Mouse (Mus musculus): Measurements from ENCODE around the gene Dazap1.

Gene Dazap1

DNA sequence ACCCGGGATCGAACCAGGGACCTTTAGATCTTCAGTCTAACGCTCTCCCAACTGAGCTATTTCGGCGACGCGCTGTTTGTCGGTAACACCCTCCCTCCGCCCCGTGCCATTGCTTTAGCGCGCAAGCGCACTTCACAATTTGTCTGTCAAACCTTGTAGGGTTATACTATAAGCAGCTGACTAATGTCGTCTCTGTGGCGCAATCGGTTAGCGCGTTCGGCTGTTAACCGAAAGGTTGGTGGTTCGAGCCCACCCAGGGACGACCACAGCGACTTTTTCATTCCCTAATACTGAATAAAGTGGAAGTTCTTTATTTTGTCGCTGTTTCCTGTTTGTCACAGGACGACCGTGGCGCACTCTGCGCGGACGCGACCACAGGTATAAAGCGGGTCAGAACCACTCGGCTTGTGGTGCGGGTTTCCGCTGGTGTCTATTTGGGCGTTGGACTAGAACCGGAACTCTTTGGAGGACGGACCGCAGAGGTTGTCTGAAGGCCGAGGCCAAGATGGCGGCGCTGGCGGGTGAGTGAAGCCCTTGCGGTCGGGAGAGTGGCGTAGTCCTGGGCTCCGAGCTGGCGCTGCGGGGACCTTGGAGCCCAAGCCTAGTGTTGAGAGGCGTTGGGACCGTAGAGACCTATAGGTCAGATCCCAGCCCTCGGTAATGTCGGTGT lies 12.2 kb upstream of the Dazap1 start, which contains the start of gene Ndufs7:
TSS of gene Ndufs7 (plus strand) at position 151 of the 670 bp plus-strand sequence.
- DNase-seq (ENCODE audit: low read depth, low spot score): peak; percentile 96

DNA sequence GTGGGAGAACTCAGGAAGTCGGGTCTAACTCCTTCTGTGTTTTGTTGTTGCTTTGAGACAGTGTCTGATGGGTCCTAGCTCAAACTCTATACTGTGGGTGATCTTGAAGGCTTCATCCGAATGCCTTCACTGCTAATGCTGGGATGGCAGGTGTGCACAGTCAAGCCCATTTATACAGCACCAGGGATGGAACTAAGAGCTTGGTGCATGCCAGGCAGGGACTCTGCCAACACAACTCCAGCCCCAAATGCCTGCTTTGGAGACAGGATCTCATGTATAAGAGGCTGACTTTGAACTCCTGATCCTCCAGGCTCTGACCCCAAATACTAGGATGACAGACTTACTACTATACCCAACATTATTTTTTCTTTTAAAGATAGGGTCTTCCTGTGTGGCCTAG lies 11.2 kb upstream of the Dazap1 start:
- no peak for DNase-seq (ENCODE audit: low read depth, low spot score)

DNA sequence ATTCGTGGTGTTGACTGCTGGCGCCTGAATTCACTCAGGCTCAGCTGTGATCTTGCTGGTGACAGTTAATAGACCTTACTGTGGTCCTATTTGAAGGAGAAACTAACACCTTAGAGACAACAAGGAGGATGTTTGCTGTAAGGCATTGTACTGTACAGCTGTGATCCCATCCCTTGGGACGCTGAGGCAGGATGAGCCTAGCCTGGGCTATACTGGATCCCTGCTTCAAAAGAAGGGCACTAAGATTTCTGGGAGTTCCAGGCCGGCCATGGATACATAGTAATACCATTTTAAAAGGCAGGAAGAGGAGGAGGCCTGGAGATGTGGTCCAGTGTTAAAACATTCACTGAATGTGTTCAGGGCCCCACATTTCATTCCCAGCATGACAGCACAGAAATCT lies 10.7 kb upstream of the Dazap1 start:
- no peak for DNase-seq (ENCODE audit: low read depth, low spot score)

DNA sequence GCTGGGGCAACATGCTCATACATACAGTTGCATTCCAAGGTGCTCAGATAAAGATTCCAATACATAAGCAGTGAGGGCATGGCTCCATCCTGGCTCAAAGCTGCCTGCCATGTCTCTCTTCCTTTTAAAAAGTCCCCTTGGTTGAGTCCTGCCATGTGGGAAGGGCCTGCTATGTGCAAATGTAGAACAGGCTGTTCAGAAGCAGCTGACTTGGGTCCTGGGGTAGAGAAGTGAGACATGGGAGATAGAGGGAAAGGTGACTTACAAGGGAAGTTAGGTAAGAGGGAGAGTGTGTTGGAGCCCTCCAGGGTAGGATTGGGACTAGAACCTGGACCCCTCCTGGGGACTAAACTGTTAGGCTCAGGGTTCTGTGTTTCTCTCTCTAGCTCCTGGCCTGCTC lies 9.3 kb upstream of the Dazap1 start:
- no peak for DNase-seq (ENCODE audit: low read depth, low spot score)

DNA sequence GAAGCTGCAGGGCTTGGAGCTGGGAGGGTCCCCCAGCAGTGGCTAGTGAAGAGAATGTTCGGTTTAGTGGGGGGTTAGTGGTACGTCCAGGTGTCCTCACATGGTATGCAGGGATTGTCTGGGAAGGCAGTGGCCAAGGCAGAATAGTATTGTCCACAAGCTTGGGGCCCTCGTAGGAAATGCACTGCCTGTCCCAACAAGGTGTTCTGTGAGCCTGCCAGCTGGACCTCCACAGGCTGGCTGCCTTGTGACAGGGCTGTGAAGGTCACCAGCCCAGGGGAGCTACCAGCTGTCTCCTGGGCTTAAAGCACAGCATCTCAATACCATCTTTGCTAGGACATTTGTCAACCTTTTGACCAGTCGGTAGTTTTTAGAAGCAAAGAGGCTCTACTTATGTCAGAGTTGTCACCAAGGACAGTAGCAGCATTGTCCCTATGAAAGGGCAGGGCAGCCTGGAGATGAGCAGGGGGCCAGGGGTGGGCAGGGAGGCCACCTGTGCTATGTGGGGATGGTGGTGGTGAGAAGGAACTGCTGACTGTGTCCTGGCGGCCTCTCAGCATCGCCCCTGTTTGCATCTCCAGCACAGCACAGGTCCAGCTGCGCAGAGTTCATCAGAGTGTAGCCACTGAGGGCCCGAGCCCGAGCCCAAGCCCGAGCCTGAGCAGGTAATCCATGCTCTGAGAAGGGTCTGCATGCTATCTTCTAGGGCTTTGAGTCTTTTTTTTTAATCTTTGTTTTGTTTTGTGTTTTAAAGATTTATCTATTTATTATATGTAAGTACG lies 8.6 kb upstream of the Dazap1 start:
- no peak for DNase-seq (ENCODE audit: low read depth, low spot score)

DNA sequence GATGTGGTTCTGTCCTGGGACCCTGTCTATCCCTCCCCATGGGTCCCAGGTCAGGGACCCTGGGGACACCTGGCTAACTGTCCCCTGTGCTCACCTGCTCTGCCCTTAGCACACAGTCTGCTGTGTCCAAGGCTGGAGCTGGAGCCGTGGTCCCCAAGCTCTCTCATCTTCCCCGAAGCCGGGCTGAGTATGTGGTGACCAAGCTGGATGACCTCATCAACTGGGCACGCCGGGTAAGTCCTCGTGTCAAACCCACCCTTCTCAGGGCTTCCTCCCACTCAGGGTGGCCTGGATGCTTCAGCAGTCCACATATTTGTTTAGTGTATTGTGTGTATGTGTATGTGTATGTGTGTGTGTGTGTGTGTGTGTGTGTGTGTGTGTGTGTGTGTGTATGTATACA lies 7.7 kb upstream of the Dazap1 start:
- no peak for DNase-seq (ENCODE audit: low read depth, low spot score)

DNA sequence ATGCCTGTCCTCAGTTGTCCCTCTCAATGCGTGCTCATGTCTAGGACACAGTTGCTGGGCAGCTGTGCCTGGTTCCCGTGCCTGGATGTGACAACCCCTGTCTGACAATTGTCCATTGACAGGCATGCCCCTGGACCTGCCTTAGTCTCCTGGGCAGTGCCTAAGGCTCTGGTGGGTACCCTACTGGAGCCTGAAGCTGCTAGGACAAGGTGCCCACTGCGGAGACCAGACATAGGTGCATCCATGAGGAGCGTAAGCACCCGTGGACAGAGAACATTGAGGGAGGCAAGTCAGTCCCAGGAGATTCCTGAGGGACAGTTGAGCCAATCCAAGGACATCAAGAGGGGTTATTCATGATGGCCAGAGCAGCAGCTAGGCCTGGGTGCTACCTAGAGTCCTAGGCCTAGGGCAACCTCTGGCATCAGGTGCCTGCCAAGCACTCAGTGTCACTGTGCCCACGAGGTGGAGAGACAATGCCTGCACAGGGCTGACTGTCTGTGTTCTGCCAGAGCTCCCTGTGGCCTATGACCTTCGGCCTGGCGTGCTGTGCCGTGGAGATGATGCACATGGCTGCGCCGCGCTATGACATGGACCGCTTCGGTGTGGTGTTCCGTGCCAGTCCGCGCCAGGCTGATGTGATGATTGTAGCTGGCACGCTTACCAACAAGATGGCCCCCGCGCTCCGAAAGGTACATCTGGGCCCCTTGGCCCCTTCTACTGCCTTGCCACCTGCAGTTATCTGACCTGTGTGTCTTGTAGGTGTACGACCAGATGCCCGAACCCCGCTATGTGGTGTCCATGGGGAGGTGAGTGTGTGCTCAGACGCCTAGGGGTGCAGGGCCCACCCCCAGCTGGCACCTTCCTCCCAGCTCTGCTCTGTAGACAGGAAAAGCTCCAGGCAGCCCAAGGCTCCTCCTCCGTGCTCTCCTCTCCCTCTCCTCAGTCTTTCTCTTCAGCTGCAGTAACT lies 6.7 kb upstream of the Dazap1 start:
- DNase-seq (ENCODE audit: low read depth, low spot score): no peak

DNA sequence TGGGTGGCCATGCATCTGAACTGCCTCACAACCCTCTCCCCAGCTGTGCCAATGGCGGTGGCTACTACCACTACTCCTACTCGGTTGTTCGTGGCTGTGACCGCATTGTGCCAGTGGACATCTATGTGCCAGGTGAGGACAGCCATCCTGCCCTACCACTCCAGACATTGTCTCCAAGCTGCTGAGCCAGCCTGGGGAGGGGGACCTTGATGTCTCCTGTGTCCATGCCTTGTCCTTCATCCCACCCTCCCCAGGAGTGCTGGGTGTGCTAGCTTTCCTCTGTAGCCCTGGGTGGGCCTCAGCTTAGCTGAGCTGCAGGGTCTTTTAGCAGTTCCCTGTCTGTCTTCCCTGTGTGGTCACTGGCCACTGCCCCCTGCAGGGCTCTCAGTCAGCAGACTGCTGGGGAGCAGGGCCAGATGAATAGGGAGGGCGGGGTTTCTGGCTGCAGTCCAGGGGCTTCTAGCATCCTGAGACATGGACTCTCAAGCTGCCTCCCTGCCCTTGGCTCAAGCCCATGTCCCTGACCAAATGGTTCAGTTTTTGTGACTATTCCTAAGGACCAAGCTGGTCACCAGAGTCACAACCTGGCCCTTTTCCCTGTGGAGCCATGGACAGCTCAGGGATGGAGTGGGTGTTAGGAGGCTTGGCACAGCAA lies 5.3 kb upstream of the Dazap1 start:
- DNase-seq (ENCODE audit: low read depth, low spot score): no peak

DNA sequence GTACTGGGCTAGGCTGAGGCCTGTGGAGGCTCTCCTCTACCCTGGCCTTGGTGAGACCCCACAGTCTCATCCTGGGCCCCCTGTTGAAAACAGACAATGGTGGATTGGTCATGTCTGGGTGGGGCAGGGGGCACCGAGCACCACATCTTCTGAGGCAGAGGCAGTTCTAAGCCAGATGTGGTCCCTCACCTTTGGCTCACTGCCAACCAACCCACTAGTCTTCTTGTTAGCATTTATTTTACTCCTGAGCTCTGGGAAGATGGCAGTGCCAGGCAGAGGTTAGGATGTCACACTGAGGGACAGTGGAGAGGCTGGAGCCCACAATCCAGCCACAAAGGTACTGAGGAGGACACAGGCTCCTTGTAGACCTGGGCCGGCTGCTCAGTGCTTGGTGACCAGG lies 3.4 kb upstream of the Dazap1 start:
- no peak for DNase-seq (ENCODE audit: low read depth, low spot score)

DNA sequence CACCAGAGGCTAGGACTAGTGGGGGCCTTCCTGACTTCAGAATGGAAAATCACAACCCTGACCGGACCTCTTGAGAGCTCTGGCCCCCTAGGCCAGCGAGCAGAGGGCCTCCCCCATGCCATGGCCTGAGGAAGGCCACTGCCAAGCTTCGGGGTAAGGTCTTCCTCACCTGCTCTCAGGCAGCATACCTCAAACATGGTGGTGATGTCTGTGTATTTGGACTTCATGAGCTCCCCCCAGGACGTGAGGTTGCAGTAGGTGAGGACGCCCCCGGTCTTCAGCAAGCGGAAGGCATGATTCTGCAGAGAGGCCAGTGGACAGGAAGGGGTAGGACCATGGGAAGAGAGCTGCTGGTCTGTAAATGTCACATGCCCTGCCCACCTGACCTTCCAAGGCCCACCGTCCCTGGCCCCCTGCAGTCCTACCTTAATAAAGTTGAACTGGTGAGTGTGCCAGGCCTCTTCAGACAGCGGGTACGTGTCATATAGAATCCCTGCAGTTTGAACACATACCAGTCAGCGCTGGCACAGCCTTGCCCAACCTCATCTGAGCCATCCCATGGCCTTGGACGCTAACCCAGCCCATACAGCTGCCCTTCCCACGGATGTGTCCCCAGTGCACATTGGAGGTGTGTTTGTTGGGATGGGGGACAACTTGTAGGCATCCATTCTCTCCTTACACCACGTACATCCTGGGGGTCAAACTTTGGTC lies 2.4 kb upstream of the Dazap1 start:
- DNase-seq (ENCODE audit: low read depth, low spot score): no peak

DNA sequence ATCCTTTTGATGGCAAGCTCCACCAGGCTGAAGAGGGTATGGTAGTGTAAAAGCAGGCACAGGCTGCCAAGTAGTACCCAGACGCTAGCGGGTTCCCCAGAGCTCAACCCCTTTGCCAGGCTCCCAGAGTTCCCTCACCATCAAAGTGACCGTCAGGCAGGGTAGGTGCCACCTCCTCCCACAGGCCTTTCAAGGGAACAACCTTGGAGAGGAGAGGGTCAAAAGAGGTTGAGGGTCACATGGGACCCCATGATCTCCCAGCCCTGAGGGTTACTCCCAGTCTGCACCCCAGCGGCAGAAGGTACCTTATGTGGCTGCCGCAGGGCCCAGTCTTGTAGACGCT lies 1.9 kb upstream of the Dazap1 start:
- DNase-seq (ENCODE audit: low read depth, low spot score): no peak

DNA sequence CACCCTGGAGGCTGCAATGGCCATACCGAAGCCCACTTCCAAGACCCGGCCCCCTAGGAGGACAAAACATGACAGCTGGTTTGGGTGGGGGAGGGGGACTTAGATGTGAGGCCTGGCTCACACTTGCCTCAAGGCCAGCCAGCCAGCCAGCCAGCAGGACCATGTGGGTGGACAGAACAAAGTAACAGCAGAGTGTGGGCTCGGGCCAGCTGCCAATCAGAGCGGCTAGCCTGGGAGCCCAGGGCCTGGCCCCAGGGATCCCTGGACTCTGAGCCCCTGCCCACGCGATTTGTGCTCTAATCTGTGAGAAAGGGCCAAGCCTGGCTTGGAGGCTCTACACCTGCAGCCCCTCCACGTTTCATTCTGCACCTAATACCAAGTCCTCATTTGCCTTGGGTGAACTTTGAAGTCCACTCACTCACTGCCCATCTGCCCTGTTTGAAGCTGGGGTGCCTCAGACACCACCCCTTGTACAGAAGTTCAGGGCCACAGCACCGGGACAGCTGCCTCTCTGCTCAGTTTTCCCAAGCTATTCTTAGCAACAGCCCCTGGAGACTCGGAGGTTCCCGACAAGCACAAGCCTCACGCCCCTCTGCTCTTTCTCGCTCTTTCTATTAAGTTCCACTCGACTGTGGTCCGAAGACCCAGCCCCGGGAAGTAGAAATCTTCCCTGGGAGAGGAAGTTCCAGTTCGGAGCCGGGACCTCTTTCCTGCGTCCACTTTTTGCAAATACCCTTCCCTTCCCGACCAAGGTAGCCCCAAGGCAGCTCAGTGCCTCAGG lies 1.2 kb upstream of the Dazap1 start:
- no peak for DNase-seq (ENCODE audit: low read depth, low spot score)

DNA sequence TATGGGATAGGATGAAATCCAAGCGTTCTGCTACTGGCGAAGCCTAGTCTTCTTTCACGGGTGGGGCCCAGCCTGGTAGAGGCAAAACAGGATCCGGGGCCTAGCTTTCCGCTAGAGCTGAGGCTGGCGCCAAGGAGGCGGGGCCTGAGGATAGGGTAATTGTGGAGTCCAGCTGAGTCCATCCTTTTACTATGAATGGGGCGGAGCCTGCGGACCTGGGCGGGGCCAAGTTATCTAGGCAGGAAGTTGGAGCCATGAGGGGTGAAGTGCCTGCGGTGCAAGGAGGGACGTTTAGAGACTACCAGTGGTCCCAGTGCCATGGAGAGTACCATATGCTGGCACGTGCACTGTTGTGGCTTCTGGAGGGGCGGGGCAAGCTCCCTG lies 291 bp downstream of the Dazap1 start:
- DNase-seq (ENCODE audit: low read depth, low spot score): peak; percentile 79

DNA sequence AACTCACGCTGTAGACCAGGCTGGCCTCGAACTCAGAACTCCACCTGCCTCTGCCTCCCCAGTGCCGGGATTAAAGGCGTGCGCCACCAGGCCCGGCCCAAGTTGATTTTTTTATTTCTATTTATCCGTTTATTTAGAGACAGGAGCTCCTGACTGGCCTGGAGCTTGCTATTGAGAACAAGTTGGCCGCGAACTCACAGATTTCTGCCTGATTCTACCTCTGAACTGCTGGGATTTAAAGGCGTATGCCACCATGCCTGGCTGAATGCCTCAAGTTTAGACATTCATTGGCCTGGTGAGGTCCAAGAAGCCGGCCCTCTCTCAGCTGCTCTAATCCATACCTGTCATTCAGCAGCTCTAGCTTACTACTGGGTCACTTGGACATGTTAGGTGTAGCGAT lies 883 bp downstream of the Dazap1 start:
- no peak for DNase-seq (ENCODE audit: low read depth, low spot score)

DNA sequence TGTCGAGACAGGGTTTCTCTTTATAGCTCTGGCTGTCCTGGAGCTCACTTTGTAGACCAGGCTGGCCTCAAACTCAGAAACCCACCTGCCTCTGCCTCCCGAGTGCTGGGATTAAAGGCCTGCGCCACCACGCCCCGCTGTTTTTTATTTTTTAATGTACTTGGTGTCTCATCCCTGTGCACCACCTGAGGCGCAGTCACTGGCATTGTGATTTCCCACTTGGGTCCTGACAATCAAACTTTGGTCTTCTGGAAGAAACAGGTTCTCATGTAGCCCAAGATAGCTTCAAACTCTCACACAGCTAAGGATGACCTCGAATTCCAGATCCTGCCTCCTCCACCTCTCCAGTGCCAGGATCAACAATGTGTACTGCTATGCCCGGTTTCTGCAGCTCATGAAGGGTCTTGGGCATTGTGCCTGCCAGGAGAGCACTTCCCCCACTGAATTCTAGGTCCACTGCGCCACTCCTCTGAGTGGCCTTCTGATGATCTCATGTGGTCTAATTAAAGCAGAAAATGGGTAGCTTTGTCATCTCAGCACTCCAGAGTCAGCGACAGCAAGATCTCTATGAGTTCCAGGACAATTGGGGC lies 1.6 kb downstream of the Dazap1 start:
- DNase-seq (ENCODE audit: low read depth, low spot score): no peak

DNA sequence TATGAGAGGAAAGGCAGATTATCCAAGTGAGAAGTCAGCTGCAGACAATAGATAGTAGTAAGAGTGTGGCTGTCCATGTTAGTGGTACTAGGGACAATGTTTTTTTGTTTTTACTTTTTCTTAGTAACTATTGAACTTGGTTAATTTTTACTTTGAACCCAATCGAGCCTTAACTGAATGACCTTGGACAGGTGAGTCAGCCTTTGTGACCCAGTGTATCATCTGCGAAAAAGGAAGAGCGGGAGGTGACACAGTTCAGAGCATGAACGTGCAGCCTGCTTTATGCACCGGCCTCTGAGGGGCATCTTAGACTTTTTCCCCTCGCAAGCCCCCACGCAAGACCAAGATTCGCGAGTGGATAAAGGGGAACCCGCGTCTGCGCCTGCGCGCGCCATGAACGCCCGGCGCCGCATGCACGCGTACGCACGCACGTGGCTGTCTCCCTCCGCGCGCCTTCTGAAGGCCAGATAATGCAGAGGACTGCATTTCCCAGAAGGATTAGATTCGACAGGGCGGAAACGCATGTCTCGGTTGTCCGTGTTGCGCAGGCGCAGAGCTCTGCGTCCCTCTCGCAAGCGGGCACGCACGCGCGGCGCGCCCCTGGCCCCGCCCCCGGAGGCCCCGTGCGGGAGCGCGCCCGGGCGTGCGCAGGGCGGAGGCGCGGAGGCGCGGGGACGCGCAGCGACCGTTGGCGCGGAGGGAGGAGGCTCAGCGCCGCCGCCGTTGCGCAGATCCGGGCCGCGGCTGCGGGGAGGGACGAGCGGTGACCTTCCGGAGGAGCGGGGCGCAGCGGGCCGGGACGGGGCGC lies 3.3 kb downstream of the Dazap1 start:
- DNase-seq (ENCODE audit: low read depth, low spot score): peak; percentile 100

DNA sequence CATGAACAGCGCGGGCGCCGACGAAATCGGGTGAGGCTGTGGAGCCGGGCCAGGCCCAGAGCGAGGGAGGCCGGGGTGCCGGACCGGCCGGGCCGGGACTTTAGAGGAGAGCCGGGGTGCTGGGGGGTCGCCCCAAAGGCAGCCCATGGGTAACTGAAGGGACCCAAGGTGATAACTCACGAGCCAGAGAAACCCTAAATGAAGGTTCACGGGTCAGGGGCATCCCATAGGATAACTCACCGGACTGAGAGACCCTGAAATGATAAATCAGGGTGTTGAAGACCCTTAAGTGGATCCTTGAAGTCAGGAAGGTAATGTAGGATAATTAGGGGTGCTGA lies 3.8 kb downstream of the Dazap1 start:
- DNase-seq (ENCODE audit: low read depth, low spot score): no peak

DNA sequence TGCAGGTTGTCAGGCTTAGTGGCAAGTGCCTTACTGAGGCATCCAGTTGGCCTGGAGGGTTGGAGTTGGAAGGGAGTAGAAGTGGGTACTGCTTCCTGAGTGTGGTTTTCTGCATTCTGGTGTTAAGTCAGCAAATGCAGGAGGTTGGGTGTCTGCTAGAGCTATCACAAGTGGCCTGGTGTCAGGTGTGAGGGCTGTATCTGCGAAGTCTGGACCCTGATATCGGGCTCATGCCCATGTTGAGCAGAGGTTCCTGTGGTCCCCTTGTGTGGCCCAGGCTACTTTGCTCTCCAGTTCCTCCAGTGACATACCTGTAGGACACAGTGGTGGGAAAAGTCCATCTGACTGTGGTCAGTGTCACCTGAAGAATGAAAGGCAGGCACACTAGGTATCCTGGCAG lies 8.8 kb downstream of the Dazap1 start:
- no peak for DNase-seq (ENCODE audit: low read depth, low spot score)

DNA sequence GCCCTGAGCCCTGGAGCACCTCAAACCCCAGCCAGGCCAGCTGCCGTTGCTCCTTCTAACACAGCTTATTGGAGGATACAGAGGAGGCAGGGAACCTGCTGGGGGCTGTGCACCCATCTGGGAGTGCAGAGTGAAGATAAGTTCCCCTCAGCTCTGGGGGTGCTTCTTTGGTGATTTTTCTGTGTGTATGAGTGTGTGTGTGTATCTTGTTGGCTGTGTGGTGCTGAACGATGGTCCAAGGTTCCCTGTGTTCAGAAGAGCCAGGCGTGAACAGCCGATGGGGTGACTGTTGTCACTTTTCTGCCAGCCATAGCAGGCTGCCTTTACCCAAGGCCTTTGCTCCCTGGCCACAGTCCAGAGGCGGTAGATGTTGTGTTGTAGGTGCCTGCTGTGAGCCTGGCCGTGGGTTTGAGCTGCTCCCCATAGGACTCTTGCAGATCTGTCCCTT lies 9.5 kb downstream of the Dazap1 start:
- DNase-seq (ENCODE audit: low read depth, low spot score): no peak
